Mouse (Mus musculus): ENCODE measurements around the gene Prss32.

DNA sequence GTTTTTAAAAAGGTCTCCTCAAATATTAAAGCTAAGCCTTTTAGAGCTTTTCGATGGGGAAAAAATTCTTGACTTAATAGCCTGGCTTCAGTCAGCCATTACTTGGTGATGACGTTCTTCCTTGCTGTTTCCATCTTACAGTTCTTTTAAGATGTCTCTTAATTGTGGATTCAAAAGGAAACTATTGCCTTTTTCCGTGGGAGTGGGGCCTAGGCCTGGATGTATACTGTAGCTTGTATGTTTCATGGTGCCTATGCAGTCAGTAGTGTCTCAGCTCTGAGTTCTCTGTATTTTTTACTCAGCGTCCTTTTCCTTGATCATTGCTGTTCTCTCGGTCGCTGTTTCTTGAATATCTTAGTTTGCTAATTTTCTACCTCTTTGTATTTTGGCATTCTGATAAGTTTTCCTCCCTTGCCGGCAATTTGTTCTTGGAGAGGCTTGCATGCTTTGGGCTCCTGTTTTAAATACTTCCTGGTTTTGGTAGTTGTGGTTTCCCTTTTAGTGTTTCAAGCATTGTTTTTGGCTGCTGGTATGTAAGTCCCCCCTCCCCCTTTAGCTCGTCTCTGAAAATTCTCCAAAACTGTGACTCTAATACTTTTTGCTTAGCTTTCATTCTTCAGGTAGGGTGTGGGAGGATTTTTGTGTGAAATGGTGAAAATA lies 39.1 kb upstream of the Prss32 start:
- TF ChIP-seq CTCF (IDR thresholded peaks at IDR 0.05; ENCODE audit: low read depth) (no peak), EP300 (optimal IDR thresholded peaks at IDR 0.05) (no peak)

Measured in stomach, postnatal 0 days (tissue).